Mouse (Mus musculus) adrenal gland, adult 18-20 months (tissue): Measurements from ENCODE around the gene Sytl5. TPM values are rescaled to one million over a fixed set of nuclear protein-coding genes. Genes with fewer than 3 reads are reported as not detected.

Experiments used
- DNase-seq, 2 experiments: peaks; one replicate each; pipeline ENCODE4 v3.0.0; 2021 to 2022; ENCODE audit warnings: low spot score in 2 of 2
- long read RNA-seq, 2 experiments: library from polyadenylated mRNA; stranded (forward); transcript quantifications; one replicate each; pipeline ENCODE4 v2.0.0; 2021
- total RNA-seq, 2 experiments: library from RNA; stranded (reverse); gene quantifications; 1 replicate in 1 of 2; 2 replicates in 1 of 2; pipeline ENCODE4 v1.2.3; 2021

The Sytl5 gene
- total RNA-seq: 1 to 10 TPM; 4.7 to 5.2 TPM
- long read RNA-seq, experiment 1, partial matches to known transcripts: 0 of 1 reads
- long read RNA-seq, experiment 1, other reads (novel, unspliced or antisense): 1 of 1 reads
- long read RNA-seq, experiment 2, partial matches to known transcripts: 0 of 2 reads
- long read RNA-seq, experiment 2, other reads (novel, unspliced or antisense): 2 of 2 reads

- no peak for DNase-seq
Observed at GRCm38 (mm10) chrX:9885322-9885721, at the start of gene Sytl5. Gene Sytl5 (plus strand): TSS chrX:9885622.

- DNase-seq: no peak
Observed at GRCm38 (mm10) chrX:9846628-9847027, 38.8 kb upstream of the Sytl5 start, which contains the start of gene Hypm. Gene Hypm (plus strand): TSS chrX:9846928.

- DNase-seq: no peak
Observed at GRCm38 (mm10) chrX:9849403-9849802, 36.0 kb upstream of the Sytl5 start, which contains the start of gene H2al3. Gene H2al3 (plus strand): TSS chrX:9849703.

- no peak for DNase-seq
Observed at GRCm38 (mm10) chrX:9861859-9862258, 23.6 kb upstream of the Sytl5 start.

GRCm38 (mm10) chrX:9875519-9875918 is 9.9 kb upstream of the Sytl5 start:
- no peak for DNase-seq

- DNase-seq: no peak
Observed at GRCm38 (mm10) chrX:9909572-9909971, 24.1 kb downstream of the Sytl5 start.

- DNase-seq: no peak
Observed at GRCm38 (mm10) chrX:9933839-9934238, 48.4 kb downstream of the Sytl5 start.

GRCm38 (mm10) chrX:9984094-9984669 is 98.8 kb downstream of the Sytl5 start:
- no peak for DNase-seq

- no peak for DNase-seq
Observed at GRCm38 (mm10) chrX:10000718-10001117, 115.3 kb downstream of the Sytl5 start.

GRCm38 (mm10) chrX:10005946-10006345 is 120.5 kb downstream of the Sytl5 start:
- no peak for DNase-seq

- no peak for DNase-seq
Observed at GRCm38 (mm10) chrX:10007675-10008270, 122.4 kb downstream of the Sytl5 start.

GRCm38 (mm10) chrX:10010202-10010601 is 124.8 kb downstream of the Sytl5 start:
- DNase-seq: no peak

- no peak for DNase-seq
Observed at GRCm38 (mm10) chrX:10034666-10035065, 149.2 kb downstream of the Sytl5 start.

Other genes with a start within 250 kb of the Sytl5 start
- gene Dynlt3, start 222.6 kb upstream of the Sytl5 start, total RNA-seq: 100 to 1,000 TPM; 139 to 186 TPM
- gene Hypm, start 38.7 kb upstream of the Sytl5 start, total RNA-seq: under 1 TPM in 1 of 2 experiments, not detected in 1; 0.58 TPM
- gene H2al3, start 35.9 kb upstream of the Sytl5 start, total RNA-seq: under 1 TPM in 1 of 2 experiments, not detected in 1; 0.61 TPM
- gene Srpx, start 232.1 kb downstream of the Sytl5 start, total RNA-seq: 1 to 10 TPM; 3.8 to 7.5 TPM